Mouse (Mus musculus): ENCODE results near the gene Ror2. TPM values are rescaled to one million over a fixed set of nuclear protein-coding genes. Genes with fewer than 3 reads are reported as not detected.

Gene Ror2
- total RNA-seq, 2 experiments from 2014 or later: not detected

DNA sequence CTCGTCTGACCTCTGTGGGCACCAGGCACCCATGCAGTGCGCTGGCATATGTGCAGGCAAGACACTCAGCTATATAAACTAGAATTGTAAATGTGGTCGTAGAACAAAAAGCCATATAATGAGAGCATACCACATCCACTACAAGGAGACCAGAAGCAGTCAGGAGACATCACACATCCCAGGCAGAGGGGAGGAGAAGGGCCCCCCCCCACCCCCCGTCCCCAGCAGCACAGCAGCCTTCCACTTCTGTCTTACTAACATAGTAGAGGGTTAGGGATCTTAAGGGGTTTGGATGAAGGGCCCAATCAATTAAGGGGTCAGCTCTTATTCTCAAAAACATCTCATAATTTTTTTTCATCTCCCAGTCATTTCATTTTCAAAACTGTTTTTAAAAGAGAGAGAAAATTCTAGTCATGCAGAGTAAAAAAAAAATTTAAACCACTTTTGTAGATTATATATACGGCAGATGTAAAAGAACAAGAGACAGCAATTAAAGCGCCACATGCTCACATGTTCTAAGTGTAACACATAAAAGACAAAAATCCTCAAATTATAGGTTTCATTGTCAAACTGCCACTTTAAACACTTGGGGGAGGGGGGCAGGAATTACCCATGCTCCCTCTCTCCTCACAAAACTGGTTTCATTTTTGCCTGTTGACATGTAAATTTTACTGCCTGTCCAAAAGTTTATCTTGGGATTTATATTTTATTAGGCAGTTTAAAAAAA lies 89.8 kb downstream of the Ror2 start:
- ATAC-seq (ENCODE audit: poor library complexity, severe bottlenecking): no peak

DNA sequence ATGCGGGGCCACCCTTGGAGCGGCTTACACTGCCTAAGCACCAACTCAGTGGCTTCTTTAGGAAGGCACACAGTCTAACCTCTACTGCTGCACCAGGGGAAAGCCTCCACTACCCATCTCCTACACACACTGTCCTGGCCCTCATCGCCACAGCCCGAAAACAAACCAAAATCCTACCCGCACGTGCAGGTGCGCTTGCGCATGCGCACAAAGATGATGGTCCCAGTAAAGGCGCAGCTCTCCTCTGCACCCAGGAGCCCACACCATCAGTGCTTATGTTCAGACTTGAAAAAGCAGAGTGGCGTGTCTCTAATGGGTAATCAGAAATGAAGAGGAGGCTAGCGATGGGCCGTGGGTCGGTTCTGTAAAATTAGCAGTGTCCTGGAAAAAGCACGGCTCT lies 91.6 kb downstream of the Ror2 start:
- ATAC-seq (ENCODE audit: poor library complexity, severe bottlenecking): no peak

DNA sequence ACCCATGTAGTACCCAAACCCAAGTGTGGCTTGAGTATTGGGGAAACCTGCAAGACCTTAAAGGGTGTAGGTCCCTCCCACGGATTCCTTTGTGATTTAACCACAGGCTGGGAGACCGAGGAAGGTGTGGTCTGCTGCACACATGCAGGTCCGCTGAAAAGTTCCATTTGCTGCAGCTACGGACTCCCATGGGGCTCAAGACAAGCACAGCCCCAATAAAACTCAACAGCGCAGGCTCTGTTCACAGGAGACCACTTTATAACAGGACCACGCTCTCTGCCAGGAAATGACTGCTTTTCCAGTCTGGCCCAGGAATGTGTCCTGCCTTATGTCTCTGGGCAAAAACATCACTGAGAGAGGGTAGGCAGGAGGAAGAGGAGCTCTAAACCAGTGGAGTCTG lies 92.2 kb downstream of the Ror2 start:
- ATAC-seq (ENCODE audit: poor library complexity, severe bottlenecking): no peak

DNA sequence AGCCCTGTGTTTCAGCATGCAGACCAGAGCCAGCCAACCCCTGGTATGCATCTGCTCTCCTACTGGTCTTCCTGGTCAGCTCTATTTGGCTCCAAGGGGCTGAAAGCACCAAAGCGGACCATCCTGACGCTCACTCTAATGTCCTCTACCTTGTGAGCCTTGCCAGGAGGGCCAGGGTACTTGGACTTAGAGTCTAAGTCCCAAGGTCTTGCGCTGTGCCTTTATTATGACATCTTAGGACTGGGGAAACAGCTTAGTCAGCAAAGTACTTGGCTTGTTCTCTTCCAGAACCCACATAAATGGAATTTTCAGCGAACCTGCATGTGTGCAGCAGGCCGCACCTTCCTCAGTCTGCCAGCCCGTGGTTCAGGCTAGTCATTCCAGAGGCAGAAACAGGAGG lies 93.6 kb downstream of the Ror2 start:
- no peak for ATAC-seq (ENCODE audit: poor library complexity, severe bottlenecking)

DNA sequence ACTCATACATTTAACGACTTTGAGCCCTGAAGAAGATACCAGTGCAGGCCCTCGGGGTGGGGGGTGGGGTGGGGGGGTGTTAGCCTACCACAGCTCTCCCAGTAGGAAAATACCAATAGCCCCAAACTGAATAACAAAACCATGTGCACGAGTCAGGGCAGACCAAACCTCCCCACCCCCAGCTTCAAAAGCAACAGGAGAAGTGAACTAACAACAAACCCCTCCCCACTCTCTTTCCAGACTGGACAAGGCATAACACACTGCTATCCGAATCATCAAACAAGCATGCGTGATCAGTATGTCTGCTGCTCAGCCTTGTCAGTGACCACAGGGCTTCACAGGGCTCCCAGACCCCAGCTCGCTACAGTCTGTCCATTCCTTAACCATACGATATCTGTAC lies 94.3 kb downstream of the Ror2 start:
- no peak for ATAC-seq (ENCODE audit: poor library complexity, severe bottlenecking)

DNA sequence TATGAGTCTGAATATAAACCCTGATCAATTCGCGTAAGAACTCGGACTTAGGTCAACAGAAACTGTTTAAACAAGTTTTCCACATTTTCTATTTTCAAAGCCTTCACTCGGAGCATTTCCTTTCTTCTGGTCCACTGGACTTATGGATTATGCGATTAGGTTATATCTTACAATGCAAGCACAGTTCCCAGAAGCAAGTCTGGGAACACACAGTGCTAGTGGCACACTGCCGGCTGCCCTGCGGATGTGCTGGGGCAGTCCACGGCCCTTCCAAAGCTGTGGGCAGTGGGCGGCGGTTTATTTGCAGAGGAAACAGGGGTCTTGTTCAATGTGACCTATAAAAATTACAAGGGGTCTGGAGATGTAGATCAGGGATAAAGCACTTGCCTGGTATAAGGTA lies 97.0 kb downstream of the Ror2 start:
- no peak for ATAC-seq (ENCODE audit: poor library complexity, severe bottlenecking)

DNA sequence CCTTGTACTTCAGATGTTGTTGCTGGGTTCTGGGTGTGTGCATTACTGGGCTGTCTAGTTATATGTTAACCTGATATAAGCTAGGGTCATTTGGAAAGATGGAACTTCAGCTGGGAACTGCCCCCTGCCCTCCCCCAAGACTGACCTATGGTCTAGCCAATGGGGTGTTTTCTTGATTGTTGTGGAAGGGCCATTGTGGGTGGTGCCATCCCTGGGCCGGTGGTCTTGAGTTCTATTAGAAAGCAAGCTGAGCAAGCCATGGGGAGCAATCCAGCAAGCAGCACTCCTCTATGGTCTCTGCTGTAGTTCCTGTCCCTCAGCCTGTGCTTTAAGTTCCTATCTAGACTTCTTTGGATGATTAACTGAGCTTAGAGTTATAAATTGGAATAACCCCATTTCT lies 101.1 kb downstream of the Ror2 start:
- ATAC-seq (ENCODE audit: poor library complexity, severe bottlenecking): no peak

DNA sequence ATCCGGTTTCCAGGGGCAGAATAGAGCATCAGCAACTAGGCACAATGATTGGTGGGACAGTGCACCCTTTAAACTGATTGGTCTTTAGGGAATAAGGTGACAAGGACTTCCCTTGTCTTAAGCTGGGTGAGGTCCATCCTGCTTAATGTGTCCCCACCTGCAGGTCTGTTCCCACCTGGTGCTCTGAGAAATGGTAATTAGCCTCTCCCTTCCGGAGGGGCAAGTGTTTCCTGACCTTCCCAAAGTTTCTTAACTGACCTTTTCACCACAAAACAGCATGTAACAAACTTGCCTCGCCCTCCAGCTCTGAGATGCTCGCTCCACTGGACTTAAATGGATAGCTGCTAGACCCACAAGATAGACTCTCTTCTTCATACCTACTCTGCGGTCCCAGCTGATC lies 101.8 kb downstream of the Ror2 start:
- ATAC-seq (ENCODE audit: poor library complexity, severe bottlenecking): no peak

DNA sequence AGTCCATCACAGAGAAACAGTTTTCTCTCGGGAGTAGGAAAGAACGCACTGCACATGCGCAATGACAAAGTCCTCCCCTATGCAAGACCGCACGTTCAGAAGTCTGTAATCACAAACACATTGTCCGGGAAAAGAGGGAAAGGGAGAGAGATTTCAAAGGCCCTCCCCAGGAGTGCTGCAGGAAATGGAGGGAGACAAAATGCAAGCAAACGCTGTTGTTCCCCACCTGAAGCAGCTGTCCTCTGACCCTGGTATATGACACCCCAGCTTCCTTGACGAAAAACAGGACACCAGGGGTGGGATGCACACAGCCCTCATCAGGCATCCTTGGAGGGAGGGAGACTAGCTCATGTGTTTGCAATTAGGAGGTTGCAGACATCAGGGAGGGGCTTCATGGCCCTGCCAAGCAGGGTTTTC lies 102.8 kb downstream of the Ror2 start:
- ATAC-seq (ENCODE audit: poor library complexity, severe bottlenecking): no peak

DNA sequence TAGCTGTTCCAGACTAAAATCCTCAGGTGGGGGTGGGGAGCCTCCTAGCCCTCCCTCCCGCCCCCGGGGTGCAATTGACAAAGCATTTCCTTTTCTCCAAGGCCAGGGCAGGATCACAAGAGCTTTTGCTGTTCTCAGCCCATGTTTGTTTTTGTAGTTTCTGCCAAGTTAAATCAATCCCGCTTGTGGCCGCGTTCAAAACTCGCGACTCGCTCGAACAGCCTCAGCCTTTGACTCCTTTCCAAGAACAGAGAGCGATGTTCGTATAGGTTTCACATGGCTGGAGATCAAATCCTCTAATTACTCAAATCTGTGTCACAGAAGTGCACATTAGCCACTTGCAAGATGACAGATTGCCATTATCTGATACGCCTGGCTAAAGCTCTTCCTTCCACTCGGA lies 107.3 kb downstream of the Ror2 start:
- no peak for ATAC-seq (ENCODE audit: poor library complexity, severe bottlenecking)

DNA sequence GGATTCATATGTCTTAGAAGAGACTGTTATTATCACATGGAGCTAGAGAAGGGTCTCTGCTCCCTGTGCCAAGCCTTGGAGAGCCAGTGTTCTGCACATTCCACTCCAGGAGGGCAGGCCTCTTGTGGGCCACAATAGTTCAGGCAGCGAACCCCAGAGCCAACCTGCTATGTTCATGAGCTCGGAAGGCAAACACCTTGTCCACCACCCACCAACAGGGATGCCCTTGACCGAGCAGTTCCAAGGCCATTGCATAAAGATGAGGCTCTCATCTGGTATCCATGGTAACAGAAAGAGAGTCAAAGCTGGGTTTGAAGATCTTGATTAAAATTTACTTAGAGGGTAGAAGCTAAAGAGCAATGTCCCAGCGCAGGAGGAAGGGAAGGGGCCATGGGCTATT lies 107.8 kb downstream of the Ror2 start:
- ATAC-seq (ENCODE audit: poor library complexity, severe bottlenecking): no peak

DNA sequence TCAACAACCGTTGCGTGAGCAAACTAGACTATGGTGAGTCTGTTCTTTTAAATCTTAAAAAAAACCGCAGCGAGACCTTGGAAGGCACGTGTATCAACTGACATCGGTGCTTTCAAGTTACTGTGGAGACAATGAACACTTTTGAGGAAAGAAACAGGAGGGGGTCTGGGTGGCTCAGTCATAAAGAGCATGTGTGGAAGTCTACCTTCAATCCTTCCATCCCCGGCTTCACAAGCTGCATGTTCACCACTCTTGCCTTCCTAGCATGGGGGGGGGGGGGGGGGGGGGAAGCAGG lies 108.6 kb downstream of the Ror2 start:
- no peak for ATAC-seq (ENCODE audit: poor library complexity, severe bottlenecking)

DNA sequence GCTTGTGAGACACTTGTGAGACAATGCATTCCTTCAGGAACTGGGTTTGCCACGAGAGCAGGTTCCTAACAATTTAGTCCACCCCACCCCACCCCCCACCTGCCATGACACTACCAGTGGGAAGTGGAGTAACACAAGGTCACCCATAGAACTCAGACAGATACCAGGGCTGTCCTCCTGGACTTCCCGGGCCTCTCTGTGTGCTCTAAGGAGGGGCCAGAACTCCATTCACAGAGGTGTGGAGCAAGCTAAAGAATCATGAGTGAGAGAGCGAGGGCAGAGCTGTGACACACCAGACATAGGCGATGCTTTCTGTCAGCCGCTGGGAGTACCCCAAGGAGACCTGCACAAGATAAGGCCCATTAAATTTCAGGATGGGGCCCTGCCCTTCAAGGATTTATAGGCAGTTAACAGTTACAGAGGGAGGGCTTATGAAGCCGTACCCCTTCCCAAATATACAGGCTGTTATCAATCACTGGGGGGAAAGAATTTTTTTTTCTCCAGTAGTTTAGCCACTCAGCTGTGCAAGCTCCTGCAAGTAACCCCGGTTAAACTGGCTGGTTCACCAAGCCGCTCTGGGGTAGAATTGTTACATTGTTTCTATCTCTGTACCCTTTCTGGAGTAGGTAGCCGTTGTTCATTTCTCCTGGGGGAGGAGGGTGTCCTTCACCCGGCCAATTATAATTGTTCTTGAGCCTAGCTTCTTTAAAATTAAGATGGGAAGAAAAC lies 109.1 kb downstream of the Ror2 start:
- ATAC-seq (ENCODE audit: poor library complexity, severe bottlenecking): no peak

DNA sequence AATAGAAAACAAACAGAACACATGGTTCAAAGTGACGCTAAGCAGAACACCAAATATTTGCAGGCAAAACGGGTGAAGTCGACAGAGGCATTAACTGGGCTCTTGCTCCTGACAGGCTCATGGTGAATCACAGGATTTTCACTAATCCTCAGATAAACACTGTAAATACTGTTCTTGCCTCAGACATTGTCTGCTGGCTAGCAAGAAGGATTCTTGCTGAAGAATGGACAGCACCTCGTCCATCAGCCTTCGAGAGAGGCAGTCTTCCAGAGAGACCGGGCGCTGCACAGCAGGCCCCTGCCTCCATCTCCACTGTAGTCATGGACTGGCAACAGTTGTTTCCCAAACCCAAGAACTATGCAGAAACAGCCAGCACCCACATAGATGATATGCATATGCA lies 110.9 kb downstream of the Ror2 start:
- ATAC-seq (ENCODE audit: poor library complexity, severe bottlenecking): no peak

DNA sequence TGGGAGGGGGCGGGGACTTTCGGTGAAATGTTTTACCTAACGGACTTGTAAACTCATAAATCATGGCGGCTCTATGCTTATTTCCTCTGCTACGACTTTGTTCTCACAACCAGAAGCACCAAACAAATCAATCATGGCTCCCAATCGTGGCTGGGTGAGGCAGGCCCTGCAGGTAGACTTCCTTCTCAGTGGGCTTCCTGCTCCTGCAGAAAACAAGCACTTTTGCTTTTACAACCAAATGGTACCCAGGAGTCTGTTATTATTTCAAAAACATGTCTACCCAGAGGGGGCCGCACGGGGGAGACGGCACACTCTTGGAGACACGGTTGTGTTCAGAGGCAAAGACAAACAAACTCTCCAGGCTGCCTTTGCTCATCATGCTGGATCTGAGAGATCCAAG lies 122.3 kb downstream of the Ror2 start:
- no peak for ATAC-seq (ENCODE audit: poor library complexity, severe bottlenecking)

DNA sequence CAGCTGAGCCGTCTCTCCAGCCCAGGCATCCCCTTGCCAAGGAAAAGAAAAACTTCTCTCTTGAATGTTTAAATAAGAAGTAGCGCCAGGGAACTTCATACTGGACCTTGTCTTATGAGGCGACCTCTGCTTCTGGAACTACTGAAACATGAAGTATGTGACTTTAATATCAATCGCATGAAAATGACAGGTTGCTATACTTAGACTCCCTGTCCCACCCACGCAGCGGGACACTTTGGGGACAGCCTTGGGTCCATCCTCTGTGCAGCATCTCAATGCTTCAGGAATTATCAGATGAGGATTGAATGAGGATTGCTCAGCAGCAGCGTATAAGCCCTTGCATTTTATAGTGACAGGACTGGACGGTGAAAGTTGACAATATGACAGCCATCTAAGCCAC lies 122.9 kb downstream of the Ror2 start:
- no peak for ATAC-seq (ENCODE audit: poor library complexity, severe bottlenecking)

DNA sequence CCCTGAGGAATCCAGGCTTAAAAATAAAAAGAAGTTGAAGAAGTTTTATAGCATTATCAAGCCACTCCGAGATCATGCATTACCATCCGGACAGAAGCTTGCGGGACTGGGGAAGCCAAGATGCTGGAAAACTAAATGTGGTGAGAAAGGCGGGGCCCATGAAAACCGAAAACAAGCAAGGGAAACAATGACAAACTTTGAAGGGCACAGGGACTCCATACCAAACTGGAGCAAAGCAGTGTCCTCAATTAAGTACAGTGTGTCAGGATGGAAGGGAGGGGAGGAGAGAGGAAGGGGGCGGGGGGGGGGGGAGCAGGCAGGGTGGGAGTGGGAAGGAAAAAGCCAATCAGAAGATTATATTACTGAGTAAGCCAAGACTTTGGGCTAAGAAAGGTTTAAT lies 126.4 kb downstream of the Ror2 start:
- no peak for ATAC-seq (ENCODE audit: poor library complexity, severe bottlenecking)

DNA sequence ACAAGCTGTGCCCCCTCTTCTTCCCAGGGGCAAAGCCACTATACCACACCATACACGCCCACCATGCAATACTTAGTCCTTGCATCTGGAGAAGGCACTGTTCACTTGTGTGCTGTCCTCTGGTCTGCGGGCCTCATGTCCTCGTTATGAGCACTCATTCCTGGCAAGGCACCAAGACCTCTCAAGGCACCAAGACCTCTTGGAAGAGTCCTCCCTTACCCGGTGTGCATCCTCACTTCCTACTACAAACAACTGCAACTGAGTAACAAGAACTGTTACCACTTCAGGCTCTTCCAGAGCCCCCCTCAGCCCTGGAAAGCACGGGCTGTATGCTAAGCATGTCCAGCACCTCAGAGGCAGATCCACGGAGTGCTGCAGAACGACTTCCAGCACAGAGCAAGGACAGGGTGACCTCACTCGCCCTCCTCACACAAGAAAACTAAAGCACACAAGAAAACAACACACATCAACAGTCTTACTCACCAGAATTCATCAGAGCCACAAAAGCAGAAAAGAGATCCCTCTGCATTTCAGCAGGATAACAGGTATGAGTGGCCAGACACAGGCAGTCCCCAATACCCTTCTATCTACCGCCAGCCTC lies 127.4 kb downstream of the Ror2 start:
- no peak for ATAC-seq (ENCODE audit: poor library complexity, severe bottlenecking)

DNA sequence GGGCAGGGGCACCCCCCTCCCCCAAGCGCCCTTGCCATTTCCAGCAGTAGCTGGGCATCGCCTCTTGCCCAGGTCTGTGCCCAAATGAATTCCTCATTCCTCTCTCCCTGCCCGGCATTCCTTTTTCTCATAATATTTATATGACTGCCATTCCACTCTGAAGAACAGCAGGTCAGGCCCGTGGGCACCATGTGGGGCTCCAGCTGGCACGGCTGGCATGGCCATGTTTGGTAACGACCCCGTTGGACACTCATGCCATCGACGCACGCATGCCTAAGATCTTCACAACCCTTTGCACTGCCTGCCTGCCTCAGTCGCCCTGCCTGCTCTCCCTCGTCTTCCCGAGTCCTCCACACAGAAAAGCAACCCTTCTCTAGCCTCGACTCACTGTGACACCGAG lies 129.0 kb downstream of the Ror2 start:
- no peak for ATAC-seq (ENCODE audit: poor library complexity, severe bottlenecking)

DNA sequence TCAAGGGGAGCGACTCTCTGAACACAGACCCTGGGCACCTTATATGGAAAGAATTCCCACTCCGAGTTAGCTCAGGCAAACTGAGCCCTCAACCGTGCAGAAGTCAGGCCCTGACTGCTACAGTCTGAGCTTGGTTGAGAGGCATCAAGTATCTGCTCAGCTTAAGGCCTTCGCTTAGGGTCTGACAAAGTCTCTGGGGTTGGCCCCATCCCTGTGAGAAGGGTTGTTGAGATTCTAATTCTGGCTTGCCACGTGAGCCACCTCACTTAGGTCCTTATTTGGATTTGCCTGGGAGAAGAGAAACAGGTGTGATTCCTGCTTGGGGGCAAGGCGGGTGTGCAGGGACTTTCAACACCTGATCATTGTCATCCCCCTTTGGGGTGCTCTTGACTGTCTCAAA lies 129.6 kb downstream of the Ror2 start:
- no peak for ATAC-seq (ENCODE audit: poor library complexity, severe bottlenecking)

DNA sequence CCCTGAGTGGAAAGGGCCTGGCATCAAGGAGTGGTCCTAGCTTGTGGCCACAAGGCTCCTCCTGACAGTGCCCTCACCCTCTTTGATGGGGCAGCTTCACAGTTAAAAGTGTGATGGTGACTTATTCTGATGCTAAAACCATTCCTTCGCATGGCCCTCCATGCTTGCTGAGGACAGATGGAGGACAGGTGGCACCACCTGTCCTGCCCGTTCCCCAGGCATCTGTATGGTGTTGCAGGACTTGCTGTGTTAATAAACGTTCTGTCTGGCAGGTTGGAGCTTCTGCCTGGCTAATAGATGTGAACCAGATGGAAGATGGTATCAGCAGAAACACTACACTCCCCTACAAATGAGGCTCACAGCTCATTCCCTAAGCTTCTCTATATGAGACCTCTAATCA lies 140.4 kb downstream of the Ror2 start:
- no peak for ATAC-seq (ENCODE audit: poor library complexity, severe bottlenecking)

DNA sequence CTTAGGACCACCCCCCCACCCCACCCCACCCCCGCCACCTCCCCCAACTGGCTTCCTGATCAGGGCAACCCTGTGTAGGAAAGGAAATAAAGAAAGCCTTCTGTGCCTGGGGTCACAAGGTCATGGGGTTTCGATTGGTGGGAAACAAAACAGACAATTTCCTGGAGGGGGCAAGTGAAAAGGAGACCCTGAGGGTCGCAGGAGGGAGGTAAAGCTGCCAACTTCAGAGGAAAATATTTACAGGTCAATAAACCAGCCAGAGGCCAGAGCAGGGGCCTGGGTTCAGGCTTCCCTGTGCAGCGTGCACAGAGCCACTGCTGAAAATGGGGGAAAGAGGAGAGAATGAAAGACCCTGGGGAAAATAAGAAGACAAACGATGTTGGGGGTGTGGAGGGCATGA lies 142.8 kb downstream of the Ror2 start:
- ATAC-seq (ENCODE audit: poor library complexity, severe bottlenecking): no peak

DNA sequence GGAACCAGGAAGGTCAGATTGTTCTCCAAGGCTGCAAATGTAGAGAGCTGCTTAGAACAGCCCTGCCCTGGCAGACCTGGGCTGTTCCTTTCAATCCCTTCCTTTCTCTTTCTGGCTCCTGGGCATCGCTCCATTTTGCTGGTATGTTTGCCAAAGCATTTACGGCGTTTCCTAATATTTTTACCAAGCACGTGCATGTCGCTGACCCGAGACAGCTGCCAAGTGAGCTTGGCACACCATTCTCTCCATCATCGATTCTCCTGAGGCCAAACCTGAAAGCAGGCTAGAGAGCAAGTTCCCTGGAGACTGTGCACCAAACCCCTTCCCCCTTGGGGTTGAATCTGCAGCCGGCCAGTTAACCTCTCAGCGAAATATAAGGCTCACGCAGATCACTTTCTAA lies 143.7 kb downstream of the Ror2 start:
- no peak for ATAC-seq (ENCODE audit: poor library complexity, severe bottlenecking)

Data from megakaryocyte, adult 5-6 weeks (primary cell).